Mouse (Mus musculus) thymus, adult 18-20 months (tissue): ENCODE data around the gene Cdk15.

Experiments used
- DNase-seq, 2 experiments: peaks; one replicate each; pipeline ENCODE4 v3.0.0; 2022; ENCODE audit warnings: mixed read lengths in 2 of 2

The Cdk15 gene

GRCm38 (mm10) chr1:59382516-59382915 lies 125.8 kb downstream of the Cdk15 start:
- no peak for DNase-seq

- no peak for DNase-seq
These were observed 126.4 kb downstream of the Cdk15 start for GRCm38 (mm10) chr1:59383049-59383610.

- DNase-seq = no peak
These were observed 127.7 kb downstream of the Cdk15 start for GRCm38 (mm10) chr1:59384400-59384799.

- DNase-seq = no peak
These were observed 128.9 kb downstream of the Cdk15 start for GRCm38 (mm10) chr1:59385641-59386040.

- DNase-seq = no peak
These were observed 131.0 kb downstream of the Cdk15 start for GRCm38 (mm10) chr1:59387542-59388314.

- no peak for DNase-seq
These were observed 132.5 kb downstream of the Cdk15 start for GRCm38 (mm10) chr1:59389181-59389580.

GRCm38 (mm10) chr1:59391736-59392135 lies 135.0 kb downstream of the Cdk15 start:
- DNase-seq = no peak

GRCm38 (mm10) chr1:59394072-59394471 lies 137.4 kb downstream of the Cdk15 start:
- no peak for DNase-seq

- DNase-seq = no peak
These were observed 137.9 kb downstream of the Cdk15 start for GRCm38 (mm10) chr1:59394616-59395015.

GRCm38 (mm10) chr1:59395992-59396391 lies 139.3 kb downstream of the Cdk15 start:
- no peak for DNase-seq

GRCm38 (mm10) chr1:59399554-59400325 lies 143.0 kb downstream of the Cdk15 start:
- DNase-seq = no peak

GRCm38 (mm10) chr1:59401253-59401652 lies 144.5 kb downstream of the Cdk15 start:
- no peak for DNase-seq
